Mouse (Mus musculus) retina, postnatal 7 days (tissue): ENCODE data around the gene Gpr12.
"Not testable (repeated sequence)": the region's sequence is repeated elsewhere in the genome, so short reads cannot be mapped to it uniquely, and the experiment has no call there.

ENCODE experiments used
- DNase-seq: peaks from one replicate; pipeline ENCODE4 v3.0.0-alpha.2; 2012; ENCODE audit warnings: low read depth, low spot score

Gpr12 gene

DNA sequence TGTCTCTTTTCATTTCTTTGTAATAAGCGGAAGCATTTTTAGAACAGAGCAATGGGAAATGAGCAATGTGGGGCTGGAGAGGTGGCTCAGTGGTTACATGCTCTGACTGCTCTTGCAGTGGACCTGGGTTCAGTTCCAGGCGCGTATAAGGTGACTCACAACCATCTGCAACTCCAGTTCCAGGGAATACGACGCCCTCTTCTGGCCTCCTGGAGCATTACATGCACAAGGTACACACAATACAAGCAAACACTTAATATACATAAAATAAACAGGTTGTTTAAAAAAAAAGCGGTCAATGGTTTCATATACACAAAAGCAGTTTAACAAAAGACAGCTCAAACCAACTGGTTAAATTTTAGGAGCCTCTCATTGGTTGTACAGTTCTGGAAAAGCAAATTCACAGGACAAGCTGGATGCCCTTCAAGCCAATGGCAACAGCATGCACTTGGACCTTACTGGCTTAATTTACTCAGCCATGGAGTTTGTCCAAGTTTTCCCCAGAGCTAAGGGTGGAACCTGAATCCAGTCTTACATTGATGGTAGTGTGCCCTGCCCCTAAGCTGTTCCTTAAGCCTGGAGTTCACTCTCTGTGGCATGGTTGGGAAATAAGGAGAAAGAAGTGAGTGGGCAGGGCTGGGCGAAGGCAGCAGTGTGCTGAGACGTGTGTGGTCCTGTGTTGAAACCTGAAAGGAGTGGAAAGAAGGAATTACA, 1.5 kb upstream of the Gpr12 start:
- DNase-seq = no peak

DNA sequence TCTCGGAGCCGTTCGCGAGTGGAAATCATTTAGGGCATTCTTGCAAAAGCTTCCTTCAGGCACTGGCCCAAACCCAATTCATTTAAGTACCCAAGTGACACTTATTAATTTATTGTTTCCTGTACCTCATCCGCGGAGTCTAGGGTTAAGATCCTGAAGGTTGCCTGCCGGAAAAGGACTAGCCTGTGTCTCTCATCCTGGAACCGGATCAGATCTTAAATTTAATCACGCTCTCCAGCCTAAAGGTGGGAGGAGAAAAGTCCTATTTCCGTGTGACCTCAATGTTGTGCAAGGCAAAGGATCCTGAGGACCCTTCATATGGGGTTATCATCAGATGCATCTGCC, 240 bp upstream of the Gpr12 start:
- DNase-seq = no peak

DNA sequence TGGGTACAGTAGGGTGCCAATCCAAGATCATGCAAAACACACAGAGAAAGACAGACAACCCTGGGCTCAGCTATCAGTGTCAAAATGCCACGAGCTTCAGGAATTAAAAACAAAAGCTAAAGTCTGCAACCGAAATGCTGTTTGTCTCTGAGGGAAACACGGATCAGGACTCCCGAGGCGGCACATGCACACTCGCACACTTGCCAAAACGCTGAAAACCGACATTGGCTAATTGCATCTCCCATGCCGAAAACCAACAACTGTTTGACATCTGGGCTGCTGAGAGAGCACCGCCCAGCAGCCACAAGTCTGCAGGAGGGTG, 922 bp downstream of the Gpr12 start:
- DNase-seq = no peak

DNA sequence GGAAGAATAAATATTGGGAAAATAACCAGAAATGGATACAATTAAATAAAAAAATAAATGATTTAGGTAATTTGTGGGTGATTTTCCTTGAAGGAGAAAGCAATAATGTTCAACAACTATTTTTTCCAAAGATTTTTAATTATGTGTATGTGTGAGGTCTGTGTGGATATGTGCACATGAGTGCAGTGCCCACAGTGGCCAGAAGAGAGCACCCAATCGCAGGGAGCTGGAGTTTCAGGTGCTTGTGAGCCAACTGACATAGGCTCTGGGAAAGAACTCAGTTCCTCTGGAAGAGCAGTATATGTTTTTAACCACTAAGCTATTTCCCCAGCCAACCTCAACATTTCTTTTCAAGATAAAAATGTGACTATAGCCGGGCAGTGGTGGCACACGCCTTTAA, 8.4 kb downstream of the Gpr12 start:
- no peak for DNase-seq

DNA sequence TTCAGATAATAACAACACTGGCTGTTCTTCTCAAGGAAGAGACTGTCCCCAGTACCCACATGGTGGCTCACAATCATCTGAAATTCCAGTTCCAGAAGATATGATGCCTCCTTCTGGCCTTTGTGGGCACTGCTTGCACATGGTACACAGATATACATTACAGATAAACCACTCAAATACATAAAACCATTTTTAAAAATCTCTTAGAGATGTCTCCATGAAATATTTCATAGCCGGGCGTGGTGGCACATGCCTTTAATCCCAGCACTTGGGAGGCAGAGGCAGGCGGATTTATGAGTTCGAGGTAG, 12.3 kb downstream of the Gpr12 start:
- not testable (repeated sequence) for DNase-seq

DNA sequence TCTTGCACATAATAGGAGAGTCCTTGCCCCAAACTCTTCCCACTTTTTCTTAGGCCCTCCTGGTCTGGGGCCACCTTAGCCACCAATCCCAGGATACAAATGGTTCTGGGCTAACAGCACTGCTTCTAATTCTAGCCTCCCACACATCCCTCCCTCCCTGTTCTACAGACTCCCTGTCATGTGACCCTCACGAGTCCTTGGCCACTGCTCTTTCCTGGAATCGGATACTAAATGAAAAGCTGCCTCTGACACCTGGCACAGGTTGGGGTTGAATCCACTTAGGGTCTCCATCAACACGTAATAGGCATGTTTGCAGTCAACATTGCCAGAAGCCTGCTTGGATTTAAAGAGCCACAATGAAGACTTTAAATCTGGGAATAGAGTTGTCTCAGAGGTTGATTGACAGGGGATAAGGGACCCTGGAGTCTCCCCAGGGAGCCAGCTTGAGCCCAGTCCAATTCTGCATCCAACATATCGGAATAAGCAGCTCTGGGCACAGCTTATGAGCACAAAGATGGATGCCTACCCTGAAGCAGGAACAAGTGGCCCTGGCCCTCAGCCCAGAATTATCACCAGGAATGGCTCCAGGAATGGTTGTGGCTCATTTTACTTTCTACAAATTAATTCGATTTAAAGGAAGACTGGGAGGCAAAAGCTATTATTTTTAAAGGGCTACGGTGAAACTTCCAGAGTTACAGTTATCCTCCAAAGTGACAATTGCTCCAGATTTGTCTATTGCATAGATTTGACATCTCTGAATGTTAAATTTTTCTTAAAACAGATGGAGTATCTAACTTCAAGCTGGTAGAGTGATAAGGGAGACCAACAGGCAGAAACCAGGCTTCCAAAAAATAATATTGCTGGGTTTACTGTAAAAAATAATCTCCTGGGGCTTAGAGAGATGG, 13.0 kb downstream of the Gpr12 start:
- not testable (repeated sequence) for DNase-seq

DNA sequence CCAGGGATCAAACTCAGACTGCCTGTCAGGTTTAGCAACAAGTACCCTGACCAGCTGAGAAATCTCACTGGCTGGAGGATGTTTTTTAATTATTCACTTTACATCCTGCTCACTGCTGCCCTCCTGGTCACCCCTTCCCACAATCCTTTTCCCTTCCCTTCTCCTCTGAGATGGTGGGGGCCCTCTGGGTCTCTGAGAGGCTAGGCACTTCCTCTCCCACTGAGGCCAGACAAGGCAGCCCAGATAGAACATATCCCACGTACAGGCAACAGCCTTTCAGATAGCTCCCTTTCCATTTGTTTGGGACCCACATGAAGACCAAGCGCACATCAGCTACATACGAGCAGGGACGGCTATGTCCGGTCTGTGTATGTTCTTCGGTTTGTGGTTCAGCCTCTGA, 14.9 kb downstream of the Gpr12 start:
- not testable (repeated sequence) for DNase-seq

DNA sequence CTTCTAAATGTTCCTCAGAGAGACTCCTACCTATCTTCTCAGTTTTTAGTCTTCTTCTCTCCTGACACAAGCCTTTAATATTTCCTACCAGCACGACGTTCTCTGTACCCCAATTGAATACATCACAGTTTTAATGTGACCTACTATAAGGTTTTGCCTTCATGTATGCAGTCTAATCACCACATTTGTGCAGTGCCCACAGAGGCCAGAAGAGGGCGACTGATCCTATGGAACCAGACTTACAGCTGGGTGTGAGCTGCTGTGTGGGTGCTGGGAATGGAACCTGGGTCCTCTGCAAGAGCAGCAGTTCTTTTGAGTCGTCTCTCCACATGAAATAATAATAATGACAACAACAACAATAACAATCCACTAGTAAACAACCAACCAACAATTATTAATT, 18.0 kb downstream of the Gpr12 start:
- DNase-seq = no peak

DNA sequence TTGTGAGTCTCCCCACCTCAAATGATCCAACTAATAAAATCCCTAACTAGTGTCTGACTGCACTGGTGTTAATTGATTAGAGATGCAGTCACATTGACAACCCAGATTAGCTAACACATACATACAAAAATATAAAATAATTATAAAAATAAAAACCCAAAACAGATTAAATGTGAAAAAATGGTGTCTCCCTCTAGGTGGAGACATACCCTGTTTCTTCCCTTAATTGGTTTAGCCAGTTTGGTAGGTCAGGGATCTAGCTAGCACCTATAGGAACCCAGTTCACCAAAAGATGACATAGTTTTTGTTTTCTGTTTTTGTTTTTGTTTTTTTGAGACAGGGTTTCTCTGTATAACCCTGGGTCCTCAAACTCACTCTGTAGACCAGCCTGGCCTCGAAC, 20.8 kb downstream of the Gpr12 start:
- no peak for DNase-seq

DNA sequence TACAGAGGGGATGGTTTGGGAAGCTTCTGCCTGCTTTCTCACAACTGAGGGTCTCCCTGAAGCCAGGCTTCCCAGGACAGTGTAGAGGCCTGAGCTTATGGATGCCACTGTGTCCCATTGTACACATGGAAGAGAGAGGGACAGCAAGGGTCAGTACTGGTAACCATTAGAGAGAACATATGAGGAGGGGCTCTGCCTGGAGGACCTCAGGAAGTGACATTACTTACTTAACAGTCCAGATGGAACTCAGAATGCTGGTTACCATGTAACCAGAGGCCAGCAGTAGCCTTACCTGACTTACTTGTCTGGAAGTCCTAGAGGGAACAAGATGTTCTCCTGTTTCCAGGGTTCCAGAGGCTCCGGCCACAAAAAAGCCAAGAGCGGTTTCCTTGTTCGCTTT, 29.2 kb downstream of the Gpr12 start, which contains the start of gene Gm3415:
Gene Gm3415 (plus strand): TSS at position 301 of the 400 bp plus-strand sequence.
- DNase-seq = not testable (repeated sequence)

DNA sequence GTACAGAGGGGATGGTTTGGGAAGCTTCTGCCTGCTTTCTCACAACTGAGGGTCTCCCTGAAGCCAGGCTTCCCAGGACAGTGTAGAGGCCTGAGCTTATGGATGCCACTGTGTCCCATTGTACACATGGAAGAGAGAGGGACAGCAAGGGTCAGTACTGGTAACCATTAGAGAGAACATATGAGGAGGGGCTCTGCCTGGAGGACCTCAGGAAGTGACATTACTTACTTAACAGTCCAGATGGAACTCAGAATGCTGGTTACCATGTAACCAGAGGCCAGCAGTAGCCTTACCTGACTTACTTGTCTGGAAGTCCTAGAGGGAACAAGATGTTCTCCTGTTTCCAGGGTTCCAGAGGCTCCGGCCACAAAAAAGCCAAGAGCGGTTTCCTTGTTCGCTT, 47.7 kb downstream of the Gpr12 start, which contains the start of gene Gm3409:
Gene Gm3409 (plus strand): TSS at position 301 of the 400 bp plus-strand sequence.
- not testable (repeated sequence) for DNase-seq
